Mouse (Mus musculus): ENCODE results near the gene Gm815. TPM values are rescaled to one million over a fixed set of nuclear protein-coding genes. Genes with fewer than 3 reads are reported as not detected.

Gene Gm815
- not detected for polyA plus RNA-seq (2021)

GRCm38 (mm10) chr19:26885616-26886015 lies at the start of gene Gm815:
Gene Gm815, plus strand, starts transcription at chr19:26885881.
- in situ Hi-C loops (cut with MboI; ENCODE audit: low pct_unique_long_range_greater_than_20kb), result no loop called here
- ATAC-seq (no peak), DNase-seq (ENCODE audit: low read depth, low spot score) (no peak)
- ChIA-PET CTCF (no interaction called here), POLR2A (no interaction called here)
- H3K27me3 ChIP-seq, result no peaks in the 10 kb centered on the region
- TF ChIP-seq CTCF (IDR thresholded peaks at IDR 0.05), result no peak

- CTCF ChIA-PET, result interaction anchor here (1.4 kb wide), 1 partner anchor 42 kb away, joined by 3 read pairs; no protein-coding TSS in a partner anchor
- in situ Hi-C loops (cut with MboI; ENCODE audit: low pct_unique_long_range_greater_than_20kb), result no loop called here
- POLR2A ChIA-PET, result no interaction called here
- no peak for TF ChIP-seq CTCF (IDR thresholded peaks at IDR 0.05)
- DNase-seq (ENCODE audit: low read depth, low spot score) (no peak), ATAC-seq (no peak)
- H3K27me3 ChIP-seq, result peaks cover 20% of the 10 kb centered on the region
These were observed 48.1 kb upstream of the Gm815 start for GRCm38 (mm10) chr19:26837626-26838025.

- in situ Hi-C loops (cut with MboI; ENCODE audit: low pct_unique_long_range_greater_than_20kb), result no loop called here
- CTCF ChIA-PET, result no interaction called here
- no peak for TF ChIP-seq CTCF (IDR thresholded peaks at IDR 0.05)
These were observed 41.8 kb upstream of the Gm815 start for GRCm38 (mm10) chr19:26843896-26844295.

GRCm38 (mm10) chr19:26844813-26845212 lies 40.9 kb upstream of the Gm815 start:
- no peak for DNase-seq (ENCODE audit: low read depth, low spot score)
- ChIA-PET POLR2A (interaction anchor here (0.8 to 0.9 kb wide), 3 partner anchors 11 to 115 kb away, joined by 3 to 4 read pairs (median 3); no protein-coding TSS in a partner anchor), CTCF (interaction anchor here (0.8 to 3.6 kb wide), 2 partner anchors 14 to 27 kb away, joined by 3 to 9 read pairs; no protein-coding TSS in a partner anchor)
- TF ChIP-seq CTCF (IDR thresholded peaks at IDR 0.05), result no peak
- peaks cover 5% of the 10 kb centered on the region for H3K27me3 ChIP-seq
- no peak for ATAC-seq
- in situ Hi-C loops (cut with MboI; ENCODE audit: low pct_unique_long_range_greater_than_20kb), result no loop called here

More at GRCm38 (mm10) chr19:26843896-26844295, 41.8 kb upstream of the Gm815 start:
- POLR2A ChIA-PET, result interaction anchor here (0.6 to 0.9 kb wide), 2 partner anchors 10 to 1834 kb away, joined by 3 to 4 read pairs; no protein-coding TSS in a partner anchor
- DNase-seq (ENCODE audit: low read depth, low spot score) (no peak), ATAC-seq (no peak)
- H3K27me3 ChIP-seq, result peaks cover 8% of the 10 kb centered on the region

GRCm38 (mm10) chr19:26845276-26846016 lies 40.2 kb upstream of the Gm815 start:
- CTCF ChIA-PET, result interaction anchor here (0.8 to 3.6 kb wide), 2 partner anchors 15 to 28 kb away, joined by 3 to 9 read pairs; no protein-coding TSS in a partner anchor
- POLR2A ChIA-PET, result interaction anchor here (0.6 to 0.9 kb wide), 5 partner anchors 83 to 308 kb away, joined by 3 to 4 read pairs (median 4); no protein-coding TSS in a partner anchor
- TF ChIP-seq CTCF (IDR thresholded peaks at IDR 0.05), result no peak
- peak; percentile 68 for DNase-seq (ENCODE audit: low read depth, low spot score)
- peak; percentile 88 for ATAC-seq
- H3K27me3 ChIP-seq, result peaks cover 5% of the 10 kb centered on the region
- in situ Hi-C loops (cut with MboI; ENCODE audit: low pct_unique_long_range_greater_than_20kb), result no loop called here

- no peak for DNase-seq (ENCODE audit: low read depth, low spot score)
- H3K27me3 ChIP-seq, result peaks cover 4% of the 10 kb centered on the region
- POLR2A ChIA-PET, result interaction anchor here (0.6 to 0.9 kb wide), 3 partner anchors 83 to 307 kb away, joined by 4 read pairs; no protein-coding TSS in a partner anchor
- in situ Hi-C loops (cut with MboI; ENCODE audit: low pct_unique_long_range_greater_than_20kb), result no loop called here
- no peak for ATAC-seq
- CTCF ChIA-PET, result interaction anchor here (3.6 kb wide), 1 partner anchor 15 kb away, joined by 9 read pairs; no protein-coding TSS in a partner anchor
- no peak for TF ChIP-seq CTCF (IDR thresholded peaks at IDR 0.05)
These were observed 39.7 kb upstream of the Gm815 start for GRCm38 (mm10) chr19:26846017-26846285.

- in situ Hi-C loops (cut with MboI; ENCODE audit: low pct_unique_long_range_greater_than_20kb), result no loop called here
- CTCF ChIA-PET, result no interaction called here
- POLR2A ChIA-PET, result no interaction called here
- no peaks in the 10 kb centered on the region for H3K27me3 ChIP-seq
- DNase-seq (ENCODE audit: low read depth, low spot score) (no peak), ATAC-seq (no peak)
- TF ChIP-seq CTCF (IDR thresholded peaks at IDR 0.05), result no peak
These were observed 34.5 kb upstream of the Gm815 start for GRCm38 (mm10) chr19:26851017-26851782.

- no peak for ATAC-seq
These were observed 33.3 kb upstream of the Gm815 start for GRCm38 (mm10) chr19:26852325-26852900.

GRCm38 (mm10) chr19:26853701-26854282 lies 31.9 kb upstream of the Gm815 start:
- CTCF ChIA-PET, result interaction anchor here (1.2 kb wide), 1 partner anchor 12 kb away, joined by 3 read pairs; no protein-coding TSS in a partner anchor
- in situ Hi-C loops (cut with MboI; ENCODE audit: low pct_unique_long_range_greater_than_20kb), result no loop called here
- ATAC-seq (no peak), DNase-seq (ENCODE audit: low read depth, low spot score) (no peak)
- TF ChIP-seq CTCF (IDR thresholded peaks at IDR 0.05), result no peak
- POLR2A ChIA-PET, result no interaction called here
- no peaks in the 10 kb centered on the region for H3K27me3 ChIP-seq

More at GRCm38 (mm10) chr19:26852325-26852900, 33.3 kb upstream of the Gm815 start:
- in situ Hi-C loops (cut with MboI; ENCODE audit: low pct_unique_long_range_greater_than_20kb), result no loop called here
- H3K27me3 ChIP-seq, result no peaks in the 10 kb centered on the region
- TF ChIP-seq CTCF (IDR thresholded peaks at IDR 0.05), result no peak
- CTCF ChIA-PET, result interaction anchor here (1.3 kb wide), 1 partner anchor 15 kb away, joined by 4 read pairs; no protein-coding TSS in a partner anchor
- DNase-seq (ENCODE audit: low read depth, low spot score), result no peak
- POLR2A ChIA-PET, result no interaction called here

- in situ Hi-C loops (cut with MboI; ENCODE audit: low pct_unique_long_range_greater_than_20kb), result no loop called here
- no peaks in the 10 kb centered on the region for H3K27me3 ChIP-seq
- ATAC-seq, result no peak
- CTCF ChIA-PET, result interaction anchor here (1.2 kb wide), 1 partner anchor 11 kb away, joined by 3 read pairs; no protein-coding TSS in a partner anchor
- TF ChIP-seq CTCF (IDR thresholded peaks at IDR 0.05), result no peak
- POLR2A ChIA-PET, result no interaction called here
- DNase-seq (ENCODE audit: low read depth, low spot score), result no peak
These were observed 31.0 kb upstream of the Gm815 start for GRCm38 (mm10) chr19:26854661-26855060.
